Mouse (Mus musculus) heart, postnatal 25 days (tissue): ENCODE measurements around the gene Fcrla. TPM values are rescaled to one million over a fixed set of nuclear protein-coding genes. Genes with fewer than 3 reads are reported as not detected.

ENCODE experiments used
- DNase-seq: peaks from one replicate; pipeline ENCODE4 v3.0.0; 2022; ENCODE audit warnings: low spot score
- intact Hi-C: fragments of 180-260 bp; cut with DNase I; formaldehyde crosslinking; loops from one replicate; pipeline ENCODE4 v1.15.1; 2025
- total RNA-seq, 2 experiments: library from RNA; stranded (reverse); gene quantifications; 2 replicates each; pipeline ENCODE4 v1.2.3; 2021

Fcrla gene
- total RNA-seq, 2 experiments from 2014 or later = 0.45 to 0.73 TPM

DNA sequence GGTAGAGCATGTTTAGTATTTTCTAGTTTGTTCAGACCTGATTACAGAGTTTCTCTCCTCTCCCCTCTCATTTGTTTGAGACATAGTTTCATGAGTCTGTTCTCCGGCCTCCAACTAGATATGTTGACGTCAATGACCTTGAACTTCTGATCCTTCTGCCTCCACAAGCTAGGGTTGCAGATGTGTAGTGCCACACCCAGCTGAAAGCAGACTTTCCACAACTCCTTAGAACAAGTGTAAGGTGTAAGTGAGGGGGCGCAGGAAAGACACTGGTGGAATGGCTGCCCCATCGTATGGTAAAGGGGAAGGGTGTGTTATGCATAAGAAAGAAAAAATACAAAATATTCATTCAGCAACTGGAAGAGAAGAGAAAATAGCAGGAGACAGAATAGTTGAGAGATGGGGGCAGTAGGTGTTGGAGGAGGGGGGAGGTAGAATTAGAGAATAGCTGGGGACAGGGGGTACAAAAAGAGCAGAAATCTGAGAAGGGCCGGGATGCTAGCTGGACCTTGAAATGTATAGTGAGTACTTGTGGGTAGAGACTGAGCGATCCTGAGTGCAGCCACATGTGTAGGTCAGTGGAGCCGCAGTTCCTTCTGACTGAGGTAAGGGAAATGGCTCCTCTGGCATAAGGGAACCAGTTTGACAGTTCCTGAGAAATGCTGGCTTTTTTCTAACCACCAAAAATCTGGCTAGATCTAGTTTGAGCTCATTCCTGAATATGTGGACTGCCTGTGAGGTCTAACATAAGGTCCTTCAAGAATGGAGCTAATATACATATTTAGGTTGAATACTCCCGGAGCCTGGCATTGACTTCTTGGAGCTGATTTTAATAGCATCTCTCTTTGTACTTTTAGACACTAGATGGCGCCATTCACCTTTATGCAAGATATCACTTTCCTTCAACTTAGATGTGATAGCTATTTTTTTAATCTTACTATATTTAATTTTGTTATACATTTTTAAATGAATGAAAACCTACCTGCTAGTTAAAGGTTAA lies 32.5 kb downstream of the Fcrla start:
- DNase-seq = no peak
- intact Hi-C loops = no loop called here

DNA sequence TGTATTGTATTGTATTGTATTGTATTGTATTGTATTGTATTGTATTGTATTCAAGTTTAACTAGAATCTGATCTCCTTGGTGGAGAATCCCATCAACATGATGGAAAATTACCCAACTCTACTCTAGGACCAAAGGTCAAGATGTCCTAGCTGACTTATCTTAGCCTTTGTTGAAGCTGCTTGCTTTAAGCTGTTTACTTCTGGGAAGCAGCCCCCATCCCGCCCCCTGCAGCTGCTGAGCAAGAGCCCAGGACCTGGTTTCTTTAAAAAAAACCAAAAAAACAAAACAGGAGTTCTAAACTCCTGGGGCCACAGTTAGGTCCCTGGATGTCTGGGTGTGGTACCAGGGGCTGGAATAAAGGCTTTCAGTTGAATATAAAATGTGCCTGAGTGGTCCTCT lies 35.1 kb downstream of the Fcrla start:
- intact Hi-C loops = no loop called here

DNA sequence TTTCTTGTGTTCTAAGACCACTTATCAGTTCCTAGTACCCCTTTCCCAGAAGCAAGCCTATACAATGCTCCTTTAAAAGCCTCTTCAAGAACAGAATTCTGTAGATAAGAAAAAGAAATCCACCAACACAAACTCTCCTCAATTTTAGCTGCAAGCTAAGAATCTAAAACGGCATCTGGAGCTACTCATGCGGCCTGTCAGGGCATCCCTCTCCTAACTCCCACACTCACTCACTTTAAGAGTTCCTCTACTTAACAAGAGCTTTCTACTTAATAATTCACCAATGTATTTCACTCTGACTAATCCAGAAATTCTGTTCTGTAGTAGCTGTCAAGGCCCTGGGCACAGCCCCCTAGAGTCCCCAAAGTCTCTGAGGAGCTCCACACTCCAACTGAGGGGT lies 35.7 kb downstream of the Fcrla start:
- intact Hi-C loops = no loop called here
- no peak for DNase-seq

More for the DNA sequence above, 35.1 kb downstream of the Fcrla start:
- no peak for DNase-seq

DNA sequence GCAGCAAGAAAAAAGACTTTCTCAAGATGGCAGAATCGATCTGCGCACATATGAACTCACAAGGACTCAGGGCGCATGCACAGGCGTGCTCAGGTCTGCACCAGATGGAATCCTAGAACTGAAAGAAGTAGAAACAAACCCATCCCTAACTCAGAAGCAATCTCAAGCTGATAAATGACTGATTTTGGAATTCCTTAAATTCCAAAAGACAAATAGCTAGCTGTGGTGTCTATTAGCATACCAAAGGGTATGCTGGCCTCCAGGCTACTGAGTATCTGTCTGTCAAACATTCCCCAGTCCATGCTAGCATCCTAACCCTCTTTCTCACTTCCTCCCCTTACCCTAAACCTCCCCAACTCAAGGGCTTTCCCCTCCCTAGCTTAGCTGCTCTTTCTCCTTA lies 38.1 kb downstream of the Fcrla start:
- DNase-seq = no peak
- intact Hi-C loops = no loop called here

DNA sequence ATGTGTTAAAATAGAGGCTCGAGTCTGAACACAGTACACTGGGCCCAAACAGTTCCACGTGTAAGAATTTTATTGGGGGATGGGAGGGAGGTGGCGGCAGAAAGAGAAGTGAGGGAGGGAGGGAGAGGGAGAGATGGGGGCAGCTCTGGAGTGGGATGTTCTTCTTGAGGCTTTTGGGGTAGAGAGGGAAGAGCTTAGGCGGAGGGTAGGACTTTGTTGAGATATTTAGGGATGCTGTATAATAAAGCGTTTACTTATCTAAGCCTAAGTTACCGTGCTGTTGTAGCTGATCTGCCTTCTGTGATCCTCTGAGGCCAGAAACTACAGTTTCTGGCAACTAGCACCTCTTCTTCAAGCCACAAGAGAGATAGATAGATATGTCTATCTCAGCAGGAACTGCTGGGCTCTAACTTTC lies 41.3 kb downstream of the Fcrla start:
- no peak for DNase-seq
- intact Hi-C loops = no loop called here

DNA sequence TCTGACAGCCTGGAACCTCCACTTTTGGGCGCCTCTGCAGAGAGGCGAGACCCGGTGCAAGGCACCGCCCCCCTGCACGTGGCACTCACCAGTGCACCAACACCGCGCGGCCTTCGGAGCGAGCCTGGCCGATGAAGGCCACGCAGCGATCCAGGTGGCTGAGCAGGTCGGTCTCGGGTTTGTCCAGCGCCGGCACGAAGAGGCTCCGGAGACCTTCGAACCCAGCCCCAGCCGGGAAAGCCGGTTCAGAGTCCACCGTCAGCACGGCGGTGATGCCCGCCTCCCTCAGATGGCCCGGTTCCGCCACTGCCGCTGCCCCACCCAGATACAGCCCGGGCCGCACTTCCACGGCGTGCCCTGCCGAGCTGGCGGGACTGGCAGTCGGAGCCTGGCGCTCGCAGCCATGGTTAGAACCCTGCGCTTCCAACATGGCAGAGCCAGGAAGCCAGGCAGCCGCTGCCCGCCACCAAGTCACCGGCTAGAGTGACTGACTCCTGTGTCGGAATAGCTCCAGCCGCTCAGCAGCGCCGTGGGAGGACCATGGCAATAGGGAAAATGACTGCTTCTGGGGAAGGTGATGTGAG lies 42.3 kb downstream of the Fcrla start, which contains the start of the genes Gm26620 and Dusp12:
Gene Gm26620, plus strand, starts transcription at position 88 of the 584 bp plus-strand sequence.
Gene Dusp12, minus strand, starts transcription at position 563 of the 584 bp plus-strand sequence.
- DNase-seq = peak; percentile 67
- intact Hi-C loops = loop anchor here (2.0 kb wide), 1 partner anchor 16 kb away; no protein-coding TSS in a partner anchor

DNA sequence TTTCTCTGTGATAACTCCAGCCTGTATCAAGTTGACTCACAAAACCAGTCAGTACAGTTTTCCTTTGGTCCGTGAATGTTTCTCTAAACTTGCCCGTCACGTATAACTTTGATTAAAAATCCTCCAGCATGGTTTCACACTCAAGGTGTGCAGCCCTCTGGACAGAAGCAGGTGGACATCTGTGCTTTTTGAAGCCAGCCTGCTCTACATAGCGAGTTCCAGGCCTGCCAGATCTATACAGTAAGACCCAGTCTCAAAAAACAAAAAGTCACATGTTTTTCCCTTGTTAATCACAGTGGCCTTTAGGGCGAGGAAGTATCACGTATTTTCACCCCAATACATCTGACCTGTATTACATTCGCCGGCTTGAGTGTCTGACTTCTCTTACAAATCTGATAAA lies 43.0 kb downstream of the Fcrla start:
- intact Hi-C loops = loop anchor here (2.0 kb wide), 1 partner anchor 16 kb away; no protein-coding TSS in a partner anchor

DNA sequence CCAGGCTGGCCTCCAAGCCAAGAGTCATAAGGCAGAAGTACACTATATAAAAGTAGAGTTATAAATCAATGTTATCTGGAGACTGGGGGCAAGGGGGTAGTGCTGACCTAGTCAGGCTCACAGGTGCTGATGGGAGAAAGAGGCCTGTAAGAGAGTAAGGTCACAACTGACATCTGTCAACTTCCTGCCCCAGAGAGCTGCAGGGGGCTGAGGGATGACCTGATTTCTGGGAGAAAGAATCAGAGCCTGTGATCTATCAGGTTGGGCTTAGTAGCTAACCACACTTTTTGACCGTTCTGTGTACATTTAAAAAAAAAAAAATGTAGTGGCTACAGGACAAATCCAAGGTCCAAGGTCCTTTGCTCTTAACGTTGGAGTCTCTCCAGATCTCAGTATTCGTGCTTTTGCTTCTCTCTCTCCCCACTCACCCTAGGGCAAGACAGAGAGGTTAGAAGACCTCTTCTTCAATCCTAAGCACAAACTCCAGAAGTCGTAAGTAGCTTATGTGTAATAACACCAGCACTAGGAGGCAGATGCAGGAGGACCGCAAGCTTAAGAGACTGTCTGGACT lies 44.4 kb downstream of the Fcrla start:
- intact Hi-C loops = no loop called here

More for the DNA sequence above, 43.0 kb downstream of the Fcrla start:
- no peak for DNase-seq

DNA sequence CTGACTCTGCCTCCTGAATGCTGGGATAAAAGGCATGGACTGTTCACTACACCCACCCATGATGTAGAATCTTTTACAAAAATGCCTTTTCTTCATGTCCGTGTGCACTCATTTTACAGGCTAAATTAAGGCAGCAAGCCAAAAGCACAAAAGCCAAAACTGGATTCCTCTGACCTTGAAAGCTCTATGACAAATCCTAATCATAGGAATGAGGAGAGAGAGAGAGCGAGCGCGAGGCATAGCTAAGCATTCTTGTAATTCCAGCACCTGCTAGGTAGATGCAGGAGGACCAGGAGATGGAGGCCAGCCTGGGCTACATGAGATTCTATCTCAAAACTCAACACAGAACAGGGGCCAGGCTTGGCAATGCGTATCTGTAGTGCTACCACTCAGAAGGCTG lies 50.5 kb downstream of the Fcrla start:
- intact Hi-C loops = no loop called here
- no peak for DNase-seq

More for the DNA sequence above, 44.4 kb downstream of the Fcrla start:
- DNase-seq = no peak

DNA sequence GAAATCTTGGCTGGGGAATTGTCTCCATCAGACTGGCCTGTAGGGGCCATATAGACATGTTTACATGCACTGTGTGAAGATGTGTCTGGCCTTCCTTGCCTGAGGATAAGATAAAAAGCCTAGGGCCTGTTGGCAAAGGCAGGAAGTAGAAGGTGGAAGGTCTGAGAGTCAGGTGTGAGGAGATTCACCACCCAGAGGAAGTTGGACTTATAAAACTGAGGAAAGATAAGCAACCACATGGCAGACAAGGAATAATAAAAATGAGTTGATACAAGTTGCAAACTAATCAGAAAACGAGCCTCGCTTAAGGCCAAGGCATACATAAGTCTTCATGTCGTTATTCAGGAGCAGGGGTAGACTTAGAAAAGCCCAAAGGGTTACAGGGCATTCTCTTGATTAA lies 51.7 kb downstream of the Fcrla start:
- no peak for DNase-seq
- intact Hi-C loops = no loop called here

DNA sequence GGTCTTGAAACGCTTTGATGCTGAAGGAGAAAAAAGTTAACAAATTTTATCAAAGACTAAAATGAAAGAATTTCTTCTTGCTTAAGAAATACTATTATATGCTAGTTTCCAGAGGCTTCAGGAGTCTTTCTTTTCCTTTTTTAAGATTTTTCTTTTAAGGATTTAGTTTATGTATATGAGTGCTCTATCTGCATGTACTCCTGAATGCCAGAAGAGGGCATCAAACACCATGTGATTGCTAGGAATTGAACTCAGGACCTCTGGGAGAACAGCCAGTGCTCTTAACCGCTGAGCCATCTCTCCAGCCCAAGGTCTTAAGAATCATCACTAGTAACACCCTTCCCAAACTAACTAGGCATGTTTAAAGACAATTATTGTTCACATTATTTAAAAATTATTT lies 55.4 kb downstream of the Fcrla start:
- intact Hi-C loops = no loop called here
- no peak for DNase-seq

DNA sequence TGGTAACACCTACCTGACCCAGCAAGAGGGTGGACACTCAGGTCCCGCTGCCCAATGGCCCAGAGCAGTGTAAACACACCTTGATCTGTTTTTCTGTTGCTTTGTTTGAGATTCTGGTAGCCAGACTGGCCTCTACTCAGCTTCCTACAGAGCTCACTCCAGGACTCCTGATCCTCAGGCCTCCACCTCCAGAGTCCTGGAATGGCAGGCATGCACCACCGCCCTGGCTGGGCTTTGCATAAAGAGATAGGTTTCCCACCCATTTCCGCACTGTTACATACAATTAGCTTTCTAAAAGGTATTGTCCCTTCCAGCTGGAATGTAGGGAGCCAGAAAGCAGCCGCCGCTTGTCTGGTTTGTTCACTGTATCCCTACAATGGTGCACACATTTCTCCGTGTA lies 56.0 kb downstream of the Fcrla start:
- intact Hi-C loops = no loop called here
- DNase-seq = no peak

DNA sequence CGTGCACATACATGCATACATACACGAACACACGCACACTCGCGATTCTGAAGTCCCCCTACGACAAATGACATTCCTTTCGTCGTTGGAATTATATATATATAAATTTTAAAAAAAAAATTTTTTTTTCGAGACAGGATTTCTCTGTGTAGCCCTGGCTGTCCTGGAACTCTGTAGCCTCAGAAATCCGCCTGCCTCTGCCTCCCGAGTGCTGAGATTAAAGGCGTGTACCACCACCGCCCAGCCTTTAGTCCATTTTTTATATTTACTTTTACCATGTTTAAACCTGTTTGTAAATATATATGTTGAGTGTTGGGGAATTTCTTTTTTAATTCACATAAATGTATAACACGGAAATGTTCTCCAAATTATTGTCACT lies 58.5 kb downstream of the Fcrla start:
- intact Hi-C loops = loop anchor here (2.0 kb wide), 1 partner anchor 16 kb away; the partner anchor contains the start of genes Dusp12 and Gm26620
- no peak for DNase-seq

DNA sequence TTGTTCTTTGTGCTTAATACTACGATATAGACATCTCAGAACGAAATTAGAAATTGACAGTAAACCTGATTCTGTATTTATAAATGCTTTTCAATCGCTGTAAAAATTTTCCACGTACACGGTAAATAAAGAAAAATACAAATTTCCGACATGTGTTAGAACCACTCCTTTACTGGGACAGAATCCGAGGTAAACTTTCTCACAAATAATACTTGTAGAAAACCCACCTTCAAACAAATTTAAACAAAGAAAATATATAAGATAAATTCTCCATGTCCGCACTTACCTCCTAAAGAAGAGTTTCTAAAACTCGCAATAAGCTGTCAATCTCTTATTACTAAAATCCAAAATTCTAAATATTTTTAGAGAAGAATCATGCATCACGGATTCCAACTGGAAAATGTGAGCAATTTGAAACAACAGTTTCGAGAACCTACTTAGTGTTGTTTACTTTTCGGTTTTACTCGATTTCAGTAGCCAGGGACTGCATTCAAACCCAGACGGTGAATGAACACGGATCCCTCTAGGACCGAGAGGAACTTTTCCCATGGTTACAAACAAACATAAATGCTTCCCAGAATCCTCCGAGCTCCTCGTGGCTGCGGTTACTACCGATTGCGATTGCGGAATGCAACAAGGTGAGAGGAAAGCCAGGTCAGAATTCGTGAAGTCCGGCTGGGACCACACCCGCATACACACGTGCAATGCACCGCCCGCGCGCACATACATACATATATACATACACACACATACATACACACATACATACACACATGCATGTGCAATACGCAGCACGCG lies 59.1 kb downstream of the Fcrla start:
- intact Hi-C loops = loop anchor here (2.0 kb wide), 1 partner anchor 16 kb away; the partner anchor contains the start of genes Dusp12 and Gm26620

DNA sequence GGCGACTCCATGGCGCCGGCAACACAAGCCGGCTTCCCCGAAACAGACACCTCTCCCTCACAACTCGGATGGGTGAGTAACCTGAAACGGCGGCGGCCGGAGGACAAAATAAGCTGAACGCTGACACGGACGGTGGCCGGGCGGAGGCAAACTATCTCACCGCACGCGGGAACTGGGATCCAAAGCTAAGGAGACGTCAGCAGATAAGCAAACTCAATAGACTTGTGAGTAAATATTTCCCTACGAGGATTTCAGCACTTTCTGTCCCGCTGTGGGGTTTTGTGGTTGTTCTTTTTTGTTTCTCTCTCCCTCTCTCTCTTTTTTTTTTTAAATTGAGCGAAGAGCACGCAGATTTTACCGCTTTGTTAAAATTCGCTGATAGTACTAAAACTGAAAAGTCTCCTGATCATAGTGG lies 59.7 kb downstream of the Fcrla start, which contains the start of gene Atf6:
Gene Atf6, minus strand, starts transcription at position 81 of the 415 bp plus-strand sequence.
- DNase-seq = peak; percentile 88
- intact Hi-C loops = loop anchor here (2.0 kb wide), 1 partner anchor 17 kb away; the partner anchor contains the start of genes Dusp12 and Gm26620

More for the DNA sequence above, 59.1 kb downstream of the Fcrla start:
- peak; percentile 26 for DNase-seq
